Mouse (Mus musculus) G1E (cell line): Measurements from ENCODE around the gene Emilin1. TPM values are rescaled to one million over a fixed set of nuclear protein-coding genes. Genes with fewer than 3 reads are reported as not detected.

Experiments used
- ATAC-seq: 2 replicates; pipeline ENCODE4 v1.8.0; 2016; ENCODE audit warnings: mild to moderate bottlenecking; ENCODE audit not compliant: insufficient number of reproducible peaks, poor library complexity, low FRiP score, severe bottlenecking; ENCODE audit errors: extremely low read depth
- DNase-seq: peaks from one replicate; pipeline ENCODE4 v3.0.0; 2012; ENCODE audit warnings: low spot score
- H3K27me3 ChIP-seq: 2 replicates; pipeline ENCODE4 v1.6.1; 2012; ENCODE audit warnings: mild to moderate bottlenecking, low read length, inconsistent platforms; ENCODE audit not compliant: insufficient read depth
- H3K36me3 ChIP-seq: replicated peaks from 2 replicates; pipeline ENCODE3; 2012; ENCODE audit warnings: mild to moderate bottlenecking, inconsistent platforms
- H3K4me1 ChIP-seq: 2 replicates; pipeline ENCODE4 v1.6.1; 2012; ENCODE audit warnings: low read depth, low read length, inconsistent platforms, mixed read lengths; ENCODE audit not compliant: insufficient read depth
- H3K4me3 ChIP-seq: 2 replicates; pipeline ENCODE4 v1.5.1; 2012; ENCODE audit warnings: low read depth, mild to moderate bottlenecking, inconsistent platforms, low read length, moderate library complexity, mixed read lengths
- H3K9me3 ChIP-seq: replicated peaks from 2 replicates; pipeline ENCODE4 v1.6.1; 2012; ENCODE audit warnings: inconsistent platforms
- CTCF ChIP-seq: IDR thresholded peaks from 2 replicates; pipeline ENCODE4 v1.5.1; 2012; ENCODE audit warnings: low read depth, low read length, inconsistent platforms, mixed read lengths
- GATA1 ChIP-seq: IDR thresholded peaks from 2 replicates; pipeline ENCODE4 v1.6.1; 2012; ENCODE audit warnings: borderline replicate concordance, low read length, inconsistent platforms, mixed read lengths
- GATA2 ChIP-seq: IDR thresholded peaks from 2 replicates; pipeline ENCODE4 v1.6.1; 2012; ENCODE audit warnings: low read depth, low read length, inconsistent platforms, borderline replicate concordance
- POLR2AphosphoS5 ChIP-seq: IDR thresholded peaks from 2 replicates; pipeline ENCODE4 v1.6.1; 2012; ENCODE audit warnings: low read depth, low read length, inconsistent platforms; ENCODE audit not compliant: insufficient replicate concordance
- TAL1 ChIP-seq: conservative IDR thresholded peaks from 2 replicates; pipeline ENCODE4 v1.6.1; 2012; ENCODE audit warnings: low read depth, low read length, inconsistent platforms, mixed read lengths
- polyA plus RNA-seq: library from polyadenylated mRNA; stranded (reverse); fragments of >175 nt; gene quantifications from 2 replicates; pipeline ENCODE4 v1.2.3, GENCODE M21; 2012
- total RNA-seq, 2 experiments: library from RNA; stranded (forward) in 1 of 2; stranded (reverse) in 1 of 2; fragments of 200-1000 nt in 1 of 2; fragments of >200 nt in 1 of 2; fragmentation: Nextera tagmentation in 1 of 2; gene quantifications; 2 replicates each; pipeline ENCODE4 v1.2.3; 2014 to 2017

Emilin1 gene
- total RNA-seq (2014; fragmentation: Nextera tagmentation) (0.38 TPM in 1 of 2 replicates, not detected in the other), total RNA-seq (2017) (1.0 and 2.6 TPM in 2 replicates), polyA plus RNA-seq (1.2 and 1.3 TPM in 2 replicates)

GRCm38 (mm10) chr5:30913060-30913841, at the start of gene Emilin1:
TSS of gene Emilin1 (plus strand) at chr5:30913402.
- Histone ChIP-seq H3K4me1 (peaks cover 52% of the 10 kb centered on the region), H3K27me3 (peaks cover 68% of the 10 kb centered on the region), H3K4me3 (no peak within 1 kb of the TSS), H3K9me3 (no peaks in the 10 kb centered on the region), H3K36me3 (no peaks in the 10 kb centered on the region)
- ATAC-seq, result no peak
- no peak for TF ChIP-seq POLR2AphosphoS5
- TF ChIP-seq GATA2, result no peak
- no peak for TF ChIP-seq TAL1
- no peak for TF ChIP-seq GATA1
- TF ChIP-seq CTCF, result no peak
- DNase-seq, result no peak

DNA sequence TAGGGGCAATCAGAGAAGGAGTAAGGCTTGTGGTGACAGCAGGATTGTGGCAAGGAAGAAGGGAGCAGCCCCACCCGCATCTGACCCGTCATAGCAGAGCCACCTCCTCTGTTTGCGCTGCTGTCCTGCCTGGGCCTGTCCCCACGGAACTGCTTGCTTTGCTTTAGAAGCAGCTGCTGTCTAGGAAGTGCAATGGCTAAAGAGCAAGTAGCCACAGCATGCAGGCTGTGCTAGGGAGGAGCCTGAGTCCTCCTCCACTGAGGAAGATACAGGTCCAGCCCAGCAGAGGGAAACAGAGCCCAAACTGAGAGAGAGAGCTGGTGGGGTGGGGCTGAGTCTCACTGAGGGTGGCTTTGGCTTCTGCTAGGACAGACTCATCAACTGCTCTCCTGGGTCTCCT, 49.4 kb upstream of the Emilin1 start:
- ATAC-seq, result no peak
- peaks cover 20% of the 10 kb centered on the region for H3K4me1 ChIP-seq
- TF ChIP-seq GATA1 (no peak), POLR2AphosphoS5 (no peak), TAL1 (no peak), CTCF (no peak), GATA2 (no peak)
- no peak overlapping the region for H3K4me3 ChIP-seq
- H3K9me3 ChIP-seq, result no peaks in the 10 kb centered on the region
- peaks cover 46% of the 10 kb centered on the region for H3K27me3 ChIP-seq
- H3K36me3 ChIP-seq, result no peaks in the 10 kb centered on the region
- no peak for DNase-seq

DNA sequence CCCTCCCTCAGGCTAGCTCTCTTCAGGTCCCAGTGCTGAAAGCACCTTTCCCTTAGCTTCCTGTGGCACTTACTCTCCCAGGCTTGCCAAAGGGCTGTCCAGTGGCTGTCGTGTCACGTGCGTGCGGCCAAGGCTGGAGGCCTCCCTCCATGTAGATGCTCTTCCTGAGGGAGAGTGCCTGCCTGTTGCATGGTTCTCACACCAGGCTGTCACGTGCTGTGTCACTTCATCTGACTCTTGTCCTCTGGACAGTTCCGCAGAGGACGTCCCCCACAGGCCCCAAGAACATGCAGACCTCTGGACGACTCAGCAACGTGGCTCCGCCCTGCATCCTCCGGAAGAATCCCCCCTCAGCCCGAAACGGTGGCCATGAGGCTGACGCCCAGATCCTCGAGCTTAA, 48.9 kb upstream of the Emilin1 start:
- DNase-seq (no peak), ATAC-seq (no peak)
- Histone ChIP-seq H3K9me3 (no peaks in the 10 kb centered on the region), H3K4me1 (peaks cover 23% of the 10 kb centered on the region), H3K4me3 (no peak overlapping the region), H3K27me3 (peaks cover 46% of the 10 kb centered on the region), H3K36me3 (no peaks in the 10 kb centered on the region)
- TF ChIP-seq GATA1 (no peak), CTCF (no peak), GATA2 (no peak), POLR2AphosphoS5 (no peak), TAL1 (no peak)

- Histone ChIP-seq H3K27me3 (peaks cover 34% of the 10 kb centered on the region), H3K9me3 (no peaks in the 10 kb centered on the region), H3K36me3 (peaks cover 13% of the 10 kb centered on the region), H3K4me1 (peaks cover 36% of the 10 kb centered on the region), H3K4me3 (no peak overlapping the region)
- DNase-seq, result no peak
- TF ChIP-seq GATA2 (no peak), CTCF (no peak), TAL1 (no peak), GATA1 (no peak), POLR2AphosphoS5 (no peak)
- no peak for ATAC-seq
Observed at GRCm38 (mm10) chr5:30866871-30867270, 46.3 kb upstream of the Emilin1 start.

DNA sequence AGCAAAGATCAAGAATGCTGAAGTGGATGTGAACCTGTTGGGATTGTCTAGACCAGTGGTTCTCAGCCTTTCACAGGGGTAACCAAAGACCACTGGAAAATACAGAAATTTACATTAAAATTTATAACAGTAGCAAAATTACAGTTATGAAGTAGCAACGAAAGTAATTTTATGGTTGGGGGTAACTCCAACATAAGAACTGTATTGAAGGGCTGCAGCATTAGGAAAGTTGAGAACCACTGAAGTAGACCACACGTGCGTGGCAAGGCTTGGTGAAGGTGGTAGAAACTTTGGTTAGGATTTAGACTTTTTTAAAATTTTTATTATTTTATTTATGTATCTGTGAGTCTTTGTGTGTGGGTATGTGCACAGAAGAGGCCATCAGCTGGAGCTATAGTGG, 45.5 kb upstream of the Emilin1 start, which contains the start of gene Tmem214:
TSS of gene Tmem214 (plus strand) at position 301 of the 400 bp plus-strand sequence.
- no peak within 1 kb of the TSS; the same call in 1 of the 2 replicates for H3K4me3 ChIP-seq
- H3K36me3 ChIP-seq, result peaks cover 22% of the 10 kb centered on the region
- H3K27me3 ChIP-seq, result peaks cover 28% of the 10 kb centered on the region
- TF ChIP-seq GATA2, result no peak
- no peak for TF ChIP-seq GATA1
- TF ChIP-seq CTCF, result no peak
- TF ChIP-seq POLR2AphosphoS5, result no peak
- TF ChIP-seq TAL1, result no peak
- no peak for DNase-seq
- no peaks in the 10 kb centered on the region for H3K9me3 ChIP-seq
- H3K4me1 ChIP-seq, result peaks cover 42% of the 10 kb centered on the region
- no peak for ATAC-seq

GRCm38 (mm10) chr5:30868981-30869380, 44.2 kb upstream of the Emilin1 start:
- ATAC-seq (no peak), DNase-seq (no peak)
- H3K4me3 ChIP-seq, result peak overlapping the region; percentile 88
- H3K4me1 ChIP-seq, result peaks cover 38% of the 10 kb centered on the region
- TF ChIP-seq GATA1, result no peak
- H3K36me3 ChIP-seq, result peaks cover 34% of the 10 kb centered on the region
- H3K27me3 ChIP-seq, result peaks cover 16% of the 10 kb centered on the region
- no peaks in the 10 kb centered on the region for H3K9me3 ChIP-seq
